Mouse (Mus musculus) heart, postnatal 0 days (tissue): ENCODE data around the gene Stox2. TPM values are rescaled to one million over a fixed set of nuclear protein-coding genes. Genes with fewer than 3 reads are reported as not detected.

Experiments
- ATAC-seq: fragments of 200-750 bp; cut with Nextera tagmentation; 2 replicates; pipeline ENCODE4 v1.8.0; 2017; ENCODE audit warnings: low read depth, moderate number of reproducible peaks, moderate library complexity; ENCODE audit not compliant: insufficient read depth
- DNase-seq: peaks from one replicate; pipeline ENCODE4 v3.0.0-alpha.2; 2016; ENCODE audit warnings: low spot score
- H3K27ac ChIP-seq: fragments of 300-500 bp; sonication (generic); 2 replicates; pipeline ENCODE4 v1.5.1; 2014; ENCODE audit warnings: low read depth, mild to moderate bottlenecking
- H3K27me3 ChIP-seq: fragments of 300-500 bp; sonication (generic); 2 replicates; pipeline ENCODE4 v1.6.1; 2014; ENCODE audit warnings: low read length, mixed read lengths; ENCODE audit not compliant: control insufficient read depth, insufficient read depth
- H3K36me3 ChIP-seq: fragments of 300-500 bp; sonication (generic); replicated peaks from 2 replicates; pipeline ENCODE4 v1.6.1; 2014; ENCODE audit warnings: low read length, mixed read lengths; ENCODE audit not compliant: control insufficient read depth, insufficient read depth
- H3K4me1 ChIP-seq: fragments of 300-500 bp; sonication (generic); 2 replicates; pipeline ENCODE4 v1.6.1; 2014; ENCODE audit warnings: antibody characterized with exemption; ENCODE audit not compliant: control insufficient read depth, insufficient read depth
- H3K4me2 ChIP-seq: fragments of 300-500 bp; sonication (generic); 2 replicates; pipeline ENCODE4 v1.6.1; 2014; ENCODE audit warnings: low read depth, mild to moderate bottlenecking, low read length, moderate library complexity
- H3K4me3 ChIP-seq: fragments of 300-500 bp; sonication (generic); 2 replicates; pipeline ENCODE4 v1.5.1; 2014; ENCODE audit warnings: low read depth, low read length
- H3K9ac ChIP-seq: fragments of 300-500 bp; sonication (generic); replicated peaks from 2 replicates; pipeline ENCODE4 v1.6.1; 2014; ENCODE audit warnings: low read depth, low read length, mixed read lengths
- H3K9me3 ChIP-seq: fragments of 300-500 bp; sonication (generic); replicated peaks from 2 replicates; pipeline ENCODE4 v1.6.1; 2016; ENCODE audit warnings: low read length; ENCODE audit not compliant: control insufficient read depth
- CTCF ChIP-seq: IDR thresholded peaks from 2 replicates; pipeline ENCODE4 v1.5.1; 2016; ENCODE audit warnings: antibody characterized with exemption, control low read depth, low read depth
- EP300 ChIP-seq: IDR thresholded peaks from 2 replicates; pipeline ENCODE4 v1.6.1; 2016; ENCODE audit warnings: antibody characterized with exemption, low read depth
- WGBS: fragments of 180-500 bp; shearing (Covaris S2); extraction: QIAGEN DNeasy Blood & Tissue Kit; methylation state at CpG from one replicate; pipeline ENCODE4 v1.1.7; 2014; 5-methylcytosine and 5-hydroxymethylcytosine counted together
- polyA plus RNA-seq: library from polyadenylated mRNA; unstranded; fragments of >200 nt; fragmentation: Nextera tagmentation; extraction: Ambion mirVana; gene quantifications from 2 replicates; pipeline ENCODE4 v1.2.1, GENCODE M21; 2015
- total RNA-seq: library from RNA; depleted of rRNA; stranded (reverse); fragments of >200 nt; gene quantifications from 2 replicates; pipeline ENCODE4 v1.2.3, GENCODE M21; 2014; ENCODE audit warnings: low replicate concordance

The Stox2 gene
- total and polyA plus RNA-seq, 2 experiments from 2014 or later: 6.2 to 12.7 TPM

DNA sequence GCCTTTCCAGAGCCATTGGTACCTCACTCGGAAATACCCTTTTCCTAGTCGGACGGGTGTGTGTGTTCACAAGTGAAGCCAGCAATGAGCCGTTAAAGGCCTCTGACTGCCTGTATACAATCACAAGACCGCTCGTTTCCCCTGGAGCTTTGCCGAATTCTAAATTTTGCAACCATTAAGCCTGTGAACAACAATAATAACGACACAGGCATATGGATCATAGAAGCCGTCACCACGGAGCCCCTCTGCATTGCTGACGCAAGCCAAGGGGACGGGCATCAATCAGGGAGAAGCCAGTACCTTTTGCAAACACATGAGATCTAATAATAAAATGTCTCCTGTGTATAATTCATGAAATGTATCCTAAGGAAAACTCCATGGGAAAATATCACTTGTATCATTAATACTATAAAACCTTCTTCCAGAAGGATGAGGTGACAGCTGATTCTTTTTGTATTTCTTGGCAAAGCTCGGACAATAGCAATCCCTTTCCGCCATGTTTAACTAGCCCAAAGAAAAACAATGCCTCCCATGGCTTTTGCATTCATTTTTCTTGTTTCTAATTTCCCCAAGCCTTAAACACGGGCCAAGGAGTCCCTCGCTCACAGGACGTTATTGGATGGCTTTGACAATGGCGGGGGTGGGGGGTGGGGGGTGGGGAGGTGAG is 265.0 kb downstream of the Stox2 start:
- WGBS: 85% methylated on average over 18 of the region's 18 CpGs
- H3K9ac ChIP-seq: no peak overlapping the region
- DNase-seq: no peak
- no peak overlapping the region for H3K27ac ChIP-seq
- no peaks in the 10 kb centered on the region for H3K27me3 ChIP-seq
- no peak for TF ChIP-seq CTCF
- no peak for TF ChIP-seq EP300
- no peak overlapping the region for H3K4me3 ChIP-seq
- ATAC-seq: no peak
- H3K4me1 ChIP-seq: no peaks in the 10 kb centered on the region; the same call in 1 of the 2 replicates
- no peak overlapping the region for H3K4me2 ChIP-seq
- no peaks in the 10 kb centered on the region for H3K9me3 ChIP-seq
- H3K36me3 ChIP-seq: peaks cover 3% of the 10 kb centered on the region; the same call in 1 of the 2 replicates

DNA sequence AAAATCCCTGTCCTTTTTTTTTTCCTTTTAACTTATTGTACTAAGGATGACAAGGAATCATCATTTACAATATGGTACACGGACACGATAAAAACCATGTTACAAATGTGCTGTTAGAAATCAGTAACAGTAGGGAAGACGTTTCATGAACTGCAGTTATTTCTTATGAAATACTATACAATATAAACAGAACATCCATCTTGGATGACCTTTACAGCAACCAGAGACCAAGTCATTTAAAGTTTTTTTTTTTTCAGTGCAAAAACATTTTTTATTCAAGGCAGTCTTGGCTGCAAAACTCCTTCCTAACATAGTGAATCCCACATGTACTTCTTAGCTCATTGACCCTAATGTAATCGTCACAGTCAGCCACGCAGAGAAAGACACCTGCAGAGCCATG is 266.0 kb downstream of the Stox2 start:
- ATAC-seq (no peak), DNase-seq (no peak)
- Histone ChIP-seq H3K4me3 (no peak overlapping the region), H3K9ac (no peak overlapping the region), H3K4me2 (no peak overlapping the region), H3K27me3 (no peaks in the 10 kb centered on the region), H3K9me3 (no peaks in the 10 kb centered on the region), H3K27ac (no peak overlapping the region), H3K4me1 (no peaks in the 10 kb centered on the region; the same call in 1 of the 2 replicates), H3K36me3 (no peaks in the 10 kb centered on the region)
- no peak for TF ChIP-seq EP300
- TF ChIP-seq CTCF: no peak
- 91% methylated on average over 5 of the region's 5 CpGs for WGBS

DNA sequence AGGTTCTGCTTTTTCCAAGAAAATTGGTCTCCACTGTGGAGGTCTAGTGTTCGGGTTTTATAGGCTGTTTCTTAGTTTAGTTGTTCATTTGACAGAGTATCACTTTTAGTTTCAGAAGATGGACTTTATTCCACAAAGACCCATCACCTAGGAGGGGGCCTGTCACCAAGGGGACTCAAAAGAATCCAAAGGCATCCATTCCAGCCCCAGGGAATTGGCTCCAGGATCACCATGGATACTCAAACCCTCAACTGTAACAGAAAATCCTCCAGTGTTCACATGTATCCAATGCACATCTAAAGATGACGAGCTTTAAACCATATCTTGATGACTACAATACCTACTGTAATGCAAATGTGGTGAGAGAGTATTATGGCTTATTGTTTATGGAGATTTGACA is 267.4 kb downstream of the Stox2 start:
- H3K27me3 ChIP-seq: no peaks in the 10 kb centered on the region
- H3K36me3 ChIP-seq: no peaks in the 10 kb centered on the region
- no peak overlapping the region for H3K27ac ChIP-seq
- 87% methylated on average over 2 of the region's 2 CpGs for WGBS
- no peak overlapping the region for H3K9ac ChIP-seq
- H3K4me2 ChIP-seq: no peak overlapping the region
- no peak overlapping the region for H3K4me3 ChIP-seq
- no peak for DNase-seq
- TF ChIP-seq CTCF: no peak
- TF ChIP-seq EP300: no peak
- no peak for ATAC-seq
- no peaks in the 10 kb centered on the region for H3K9me3 ChIP-seq
- H3K4me1 ChIP-seq: no peaks in the 10 kb centered on the region; the same call in 1 of the 2 replicates

DNA sequence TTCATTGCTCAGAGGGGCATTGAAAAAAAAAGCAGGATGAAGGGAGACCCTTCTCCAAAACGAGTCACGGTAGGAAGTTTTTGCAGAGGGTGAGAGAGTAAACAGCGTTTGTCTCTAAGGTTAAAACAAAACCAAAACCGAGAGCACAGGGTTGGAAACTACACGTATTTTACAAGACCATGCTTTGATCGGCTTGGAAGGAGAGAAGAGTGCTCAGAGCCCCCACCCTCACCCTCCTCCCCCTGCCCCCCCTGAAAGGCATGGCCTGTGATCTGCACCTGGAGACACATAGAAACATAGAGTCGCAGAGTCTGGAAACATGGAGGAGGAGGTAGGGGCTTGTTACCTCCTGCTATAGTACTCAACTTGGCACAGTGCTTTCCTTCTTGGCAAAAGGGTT is 272.3 kb downstream of the Stox2 start:
- Histone ChIP-seq H3K27me3 (no peaks in the 10 kb centered on the region), H3K9ac (no peak overlapping the region), H3K4me2 (no peak overlapping the region), H3K36me3 (no peaks in the 10 kb centered on the region), H3K9me3 (no peaks in the 10 kb centered on the region), H3K4me3 (no peak overlapping the region), H3K4me1 (no peaks in the 10 kb centered on the region), H3K27ac (no peak overlapping the region)
- DNase-seq (no peak), ATAC-seq (no peak)
- TF ChIP-seq EP300: no peak
- no peak for TF ChIP-seq CTCF
- 66% methylated on average over 7 of the region's 7 CpGs for WGBS

DNA sequence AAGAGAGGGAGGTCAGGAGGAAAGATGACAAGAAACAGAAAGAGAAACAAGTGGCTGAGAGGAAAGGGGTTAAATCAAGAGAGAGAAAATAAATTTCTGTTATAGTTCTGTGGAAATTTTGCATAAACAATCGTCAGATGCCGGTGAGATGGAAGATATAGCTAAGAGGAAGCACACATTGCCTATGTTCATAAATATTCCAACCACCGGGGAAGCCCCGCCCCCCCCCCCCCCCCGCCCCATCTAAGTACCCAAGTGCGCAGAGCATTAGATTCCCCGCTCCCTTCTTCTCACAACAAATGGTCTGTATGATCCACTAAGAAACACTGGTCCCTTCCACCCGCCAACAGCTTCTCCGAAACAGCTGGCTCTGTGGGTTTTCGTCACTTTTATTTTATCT is 273.3 kb downstream of the Stox2 start:
- ATAC-seq (no peak), DNase-seq (no peak)
- no peaks in the 10 kb centered on the region for H3K4me1 ChIP-seq
- H3K9me3 ChIP-seq: no peaks in the 10 kb centered on the region
- H3K27me3 ChIP-seq: no peaks in the 10 kb centered on the region
- no peak overlapping the region for H3K9ac ChIP-seq
- H3K27ac ChIP-seq: no peak overlapping the region
- H3K36me3 ChIP-seq: no peaks in the 10 kb centered on the region
- TF ChIP-seq CTCF: no peak
- no peak for TF ChIP-seq EP300
- no peak overlapping the region for H3K4me3 ChIP-seq
- H3K4me2 ChIP-seq: no peak overlapping the region
- 76% methylated on average over 10 of the region's 10 CpGs for WGBS

DNA sequence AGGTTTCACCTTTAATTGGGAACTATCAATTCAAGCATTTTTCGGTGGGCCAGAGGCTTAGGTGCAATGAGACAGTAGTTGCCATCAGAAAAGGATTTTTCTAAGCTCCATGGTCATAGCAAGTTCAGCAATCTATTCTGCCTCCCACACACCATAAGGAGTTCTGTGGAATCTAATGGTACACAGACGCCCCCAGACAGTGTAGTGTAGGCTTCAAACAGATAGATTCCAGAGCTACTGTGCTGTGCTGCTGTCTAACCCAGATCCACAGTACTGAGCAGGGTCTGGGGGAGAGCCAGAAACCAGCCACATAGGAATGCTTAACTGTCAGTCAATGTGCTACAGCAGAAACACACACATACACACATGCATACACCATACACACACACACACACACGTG is 285.5 kb downstream of the Stox2 start:
- Histone ChIP-seq H3K4me1 (no peaks in the 10 kb centered on the region), H3K36me3 (no peaks in the 10 kb centered on the region), H3K4me3 (no peak overlapping the region), H3K27ac (no peak overlapping the region), H3K9ac (no peak overlapping the region), H3K9me3 (no peaks in the 10 kb centered on the region), H3K27me3 (no peaks in the 10 kb centered on the region), H3K4me2 (no peak overlapping the region)
- TF ChIP-seq EP300 (no peak), CTCF (no peak)
- ATAC-seq (no peak), DNase-seq (no peak)
- 71% methylated on average over 3 of the region's 3 CpGs for WGBS
